Mouse (Mus musculus) liver, postnatal 0 days (tissue): ENCODE data around the gene Gm20388.

Experiments used
- CTCF ChIP-seq: sonication (generic); IDR thresholded peaks from 2 replicates; pipeline ENCODE4 v1.5.1; 2016; ENCODE audit warnings: antibody characterized with exemption, low read depth
- EP300 ChIP-seq: IDR thresholded peaks from 2 replicates; pipeline ENCODE4 v1.6.1; 2016; ENCODE audit warnings: antibody characterized with exemption, low read depth, mild to moderate bottlenecking

- TF ChIP-seq CTCF (no peak), EP300 (no peak)
These were observed 4146.4 kb downstream of the Gm20388 start for GRCm38 (mm10) chr8:124056832-124057655.
